ENCODE assay signal across 21 mouse cellular contexts in the genomic region with DNA sequence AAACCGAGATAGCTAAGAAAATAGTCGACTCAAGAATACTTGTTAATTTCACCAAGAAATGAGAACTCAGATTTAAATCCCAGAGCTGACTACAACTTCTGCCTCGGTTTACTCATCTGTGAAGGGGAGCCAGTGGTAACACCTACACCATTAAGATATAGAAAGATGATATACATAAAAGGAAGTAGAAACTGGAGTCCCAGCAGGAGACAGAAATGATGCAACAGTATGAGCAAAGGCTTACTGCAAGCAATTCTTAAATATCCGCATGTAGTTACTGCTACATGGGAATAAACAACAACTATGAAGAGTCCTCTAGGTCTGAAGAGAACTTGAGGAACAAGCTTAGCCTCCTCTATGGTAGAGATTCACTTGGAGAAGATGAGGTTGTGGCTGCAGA. TPM values are rescaled to one million over a fixed set of nuclear protein-coding genes. Genes with fewer than 3 reads are reported as not detected.
DNase-seq lines count a peak whose midpoint lies in the region; ATAC-seq lines count a peak whose summit lies in the region.
"Had no signal": no experiment of that assay in that cellular context is flagged by ENCODE, and none has a peak within 500 bp of the region (broad histone marks: within the 10 kb centered on the region; RNA-seq: fewer than 3 reads in every experiment).

No protein-coding gene starts in this region.

- peak overlapping the region; percentile 59 for H3K4me3 ChIP-seq in megakaryocyte, embryonic 14.5 days (replicated peaks)
- H3K4me3 ChIP-seq in intestine, embryonic 16.5 days (ENCODE audit: low read length): no peak overlapping the region
- H3K4me3 ChIP-seq: embryonic facial prominence, embryonic 10.5 days; embryonic facial prominence, embryonic 12.5 days; forebrain, embryonic 13.5 days; forebrain, embryonic 15.5 days had no signal

- peak; percentile 77 for ATAC-seq in granulocyte monocyte progenitor cell, adult 5-6 weeks (replicated peaks; ENCODE audit: poor library complexity, severe bottlenecking)
- ATAC-seq in intestine, embryonic 16.5 days: no peak
- ATAC-seq: activated CD4-positive, CD25-positive, alpha-beta regulatory T cell, adult 4 months; forebrain, embryonic 13.5 days; forebrain, embryonic 15.5 days; forebrain, postnatal 0 days; Patski had no signal

- no peak overlapping the region for H3K9ac ChIP-seq in intestine, embryonic 16.5 days (ENCODE audit: low read depth, low read length)
- H3K9ac ChIP-seq: embryonic facial prominence, embryonic 12.5 days; forebrain, embryonic 13.5 days; forebrain, embryonic 15.5 days; forebrain, postnatal 0 days had no signal

- no peaks in the 10 kb centered on the region for H3K27me3 ChIP-seq in megakaryocyte, embryonic 14.5 days (replicated peaks)
- H3K27me3 ChIP-seq in intestine, embryonic 16.5 days (replicated peaks; ENCODE audit: control insufficient read depth, insufficient read depth, low read length): no peaks in the 10 kb centered on the region
- H3K27me3 ChIP-seq: embryonic facial prominence, embryonic 12.5 days; forebrain, embryonic 13.5 days; forebrain, embryonic 15.5 days; Patski had no signal

- 96% methylated on average over 4 of the region's 4 CpGs for WGBS in intestine, embryonic 16.5 days

- DNase-seq in spleen, adult 12 weeks (ENCODE audit: low spot score): no peak
- no peak for DNase-seq in embryo, embryonic 10.5 days (ENCODE audit: low spot score)
- DNase-seq: adrenal gland, adult 8-10 months; adrenal gland, postnatal 14 days; adrenal gland, postnatal 36 days; cerebellum, adult 18-20 months; cerebellum, adult 8-10 months; cerebellum, adult 9-11 months; cerebellum, postnatal 14 days; cerebellum, postnatal 36 days; forebrain, postnatal 0 days had no signal

- H3K9me3 ChIP-seq in megakaryocyte, embryonic 14.5 days: no peaks in the 10 kb centered on the region
- no peaks in the 10 kb centered on the region for H3K9me3 ChIP-seq in intestine, embryonic 16.5 days (ENCODE audit: control insufficient read depth, low read length)
- H3K9me3 ChIP-seq: embryonic facial prominence, embryonic 10.5 days; embryonic facial prominence, embryonic 12.5 days; forebrain, embryonic 13.5 days; forebrain, embryonic 15.5 days had no signal

- H3K4me1 ChIP-seq in megakaryocyte, embryonic 14.5 days: peaks cover 87% of the 10 kb centered on the region
- no peaks in the 10 kb centered on the region for H3K4me1 ChIP-seq in intestine, embryonic 16.5 days (ENCODE audit: control insufficient read depth, insufficient read depth, low read length)
- H3K4me1 ChIP-seq: embryonic facial prominence, embryonic 10.5 days; embryonic facial prominence, embryonic 12.5 days; forebrain, embryonic 13.5 days; forebrain, embryonic 15.5 days had no signal

- no peak overlapping the region for H3K4me2 ChIP-seq in intestine, embryonic 16.5 days (ENCODE audit: low read depth, low read length)
- H3K4me2 ChIP-seq: embryonic facial prominence, embryonic 12.5 days; forebrain, embryonic 13.5 days; forebrain, embryonic 15.5 days had no signal

- peaks cover 76% of the 10 kb centered on the region for H3K36me3 ChIP-seq in megakaryocyte, embryonic 14.5 days (replicated peaks; ENCODE audit: low read length)
- H3K36me3 ChIP-seq in intestine, embryonic 16.5 days (ENCODE audit: control insufficient read depth, insufficient read depth, low read length): no peaks in the 10 kb centered on the region
- H3K36me3 ChIP-seq: embryonic facial prominence, embryonic 10.5 days; embryonic facial prominence, embryonic 12.5 days; forebrain, embryonic 15.5 days; G1E had no signal

- no peak overlapping the region for H3K27ac ChIP-seq in intestine, embryonic 16.5 days (ENCODE audit: low read length)
- H3K27ac ChIP-seq: embryonic facial prominence, embryonic 10.5 days; embryonic facial prominence, embryonic 12.5 days; forebrain, embryonic 13.5 days; forebrain, embryonic 15.5 days had no signal

RNA-seq across cellular contexts. Expression of a gene that starts 58.2 kb away (rescaled TPM):
- 0.11 TPM in 1 of 2 replicates, not detected in the other for total RNA-seq in granulocyte monocyte progenitor cell, adult 5-6 weeks (2014; fragmentation: Nextera tagmentation)
- total RNA-seq in granulocyte monocyte progenitor cell, adult 5-6 weeks (2017): 3.2 and 4.7 TPM in 2 replicates
- polyA plus RNA-seq in megakaryocyte, embryonic 14.5 days (2012; ENCODE audit: insufficient read depth, low replicate concordance): 258 and 405 TPM in 2 replicates
- polyA plus RNA-seq in intestine, embryonic 16.5 days (2015; fragmentation: Nextera tagmentation; extraction: Ambion mirVana): 22.6 and 26.1 TPM in 2 replicates
- total RNA-seq: G1E had no signal
- polyA plus RNA-seq: activated CD4-positive, CD25-positive, alpha-beta regulatory T cell, adult 4 months had no signal
